Mouse (Mus musculus): ENCODE data around the gene Fktn. TPM values are rescaled to one million over a fixed set of nuclear protein-coding genes. Genes with fewer than 3 reads are reported as not detected.
"Not testable (repeated sequence)": the region's sequence is repeated elsewhere in the genome, so short reads cannot be mapped to it uniquely, and the experiment has no call there.

Gene Fktn
- polyA plus RNA-seq, 1 experiment from 2014 or later, result 20.4 TPM

DNA sequence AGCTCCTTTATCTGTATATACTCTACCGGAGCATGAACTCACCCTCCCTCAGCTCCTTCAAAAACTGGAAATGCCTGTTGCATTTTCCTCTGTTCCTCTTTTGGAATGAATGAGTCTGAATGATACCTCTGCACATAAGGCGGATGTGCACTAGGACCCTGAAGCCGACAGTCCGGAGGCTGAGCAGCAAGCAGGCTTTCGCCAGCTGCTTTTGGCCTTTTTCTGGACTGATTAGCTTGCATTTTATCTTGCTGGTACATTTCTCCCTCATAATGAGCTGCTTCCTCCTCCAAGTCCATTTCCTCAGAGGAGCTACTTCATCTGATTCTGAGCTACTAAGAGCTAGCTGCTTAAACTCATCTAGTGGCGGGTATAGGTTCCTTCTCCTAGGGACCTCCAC is 92.6 kb downstream of the Fktn start:
- 86% methylated on average over 6 of the region's 6 CpGs for whole genome bisulfite sequencing
- ATAC-seq (ENCODE audit: low FRiP score); DNase-seq (ENCODE audit: low spot score); H3K4me3 ChIP-seq (replicated peaks; ENCODE audit: low read length); H3K4me2 ChIP-seq (replicated peaks); H3K27ac ChIP-seq; H3K4me1 ChIP-seq (replicated peaks; ENCODE audit: control insufficient read depth, insufficient read depth, low read length); H3K36me3 ChIP-seq (replicated peaks; ENCODE audit: control insufficient read depth, insufficient read depth); H3K9ac ChIP-seq; H3K27me3 ChIP-seq (ENCODE audit: control insufficient read depth, insufficient read depth, low read length): not testable (repeated sequence)
- H3K9me3 ChIP-seq (ENCODE audit: control insufficient read depth, low read length), result peaks cover 13% of the 10 kb centered on the region; the same call in 1 of the 2 replicates

DNA sequence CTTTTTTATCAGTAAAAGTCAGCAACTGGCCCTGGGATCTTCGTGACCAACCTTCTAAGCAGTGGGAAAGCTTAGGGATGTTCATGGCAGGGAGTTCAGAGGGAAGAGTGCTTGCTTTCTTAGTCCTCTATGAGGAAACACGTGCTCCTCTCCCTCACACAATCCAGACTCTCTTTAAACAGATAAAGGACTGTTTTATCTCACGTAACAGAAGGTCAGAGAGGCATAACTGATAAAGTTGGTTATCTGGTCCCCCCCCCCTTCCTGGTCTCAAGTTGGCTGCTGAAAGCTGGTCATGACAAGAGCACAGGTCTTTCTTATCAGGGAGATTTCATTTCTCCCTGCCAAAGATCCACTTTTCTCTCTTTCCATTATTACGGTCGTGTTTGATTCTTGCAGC is 104.5 kb downstream of the Fktn start:
- Histone ChIP-seq H3K4me2 (replicated peaks) (no peak overlapping the region), H3K4me1 (replicated peaks; ENCODE audit: control insufficient read depth, insufficient read depth, low read length) (no peaks in the 10 kb centered on the region), H3K27ac (no peak overlapping the region), H3K4me3 (replicated peaks; ENCODE audit: low read length) (no peak overlapping the region), H3K9me3 (ENCODE audit: control insufficient read depth, low read length) (no peaks in the 10 kb centered on the region), H3K9ac (no peak overlapping the region), H3K27me3 (ENCODE audit: control insufficient read depth, insufficient read depth, low read length) (no peaks in the 10 kb centered on the region), H3K36me3 (replicated peaks; ENCODE audit: control insufficient read depth, insufficient read depth) (no peaks in the 10 kb centered on the region)
- no peak for ATAC-seq (ENCODE audit: low FRiP score)
- DNase-seq (ENCODE audit: low spot score), result no peak
- WGBS, result 82% methylated on average over 5 of the region's 5 CpGs

DNA sequence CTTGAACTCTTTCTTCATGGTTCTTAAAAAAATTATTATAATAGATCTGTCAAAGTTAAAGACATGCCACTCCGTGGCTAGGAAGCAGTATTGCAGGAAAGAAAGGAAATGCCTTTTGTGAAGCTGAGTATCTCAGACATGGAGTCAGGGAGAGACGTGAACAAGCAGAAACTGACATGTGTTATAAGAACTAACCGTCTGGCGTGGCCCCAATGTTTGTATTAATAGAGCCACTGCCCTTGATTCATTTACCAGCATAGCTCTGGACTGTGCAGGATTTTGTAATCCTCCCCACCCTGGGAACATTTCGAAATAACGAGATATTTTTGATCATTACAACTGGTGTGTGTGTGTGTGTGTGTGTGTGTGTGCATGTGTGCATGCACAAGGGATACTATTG is 109.9 kb downstream of the Fktn start:
- Histone ChIP-seq H3K4me3 (replicated peaks; ENCODE audit: low read length) (no peak overlapping the region), H3K9me3 (ENCODE audit: control insufficient read depth, low read length) (no peaks in the 10 kb centered on the region), H3K4me1 (replicated peaks; ENCODE audit: control insufficient read depth, insufficient read depth, low read length) (0 out of 2 replicates have a peak, but pooled peaks cover 3% of the 10 kb centered on the region), H3K4me2 (replicated peaks) (no peak overlapping the region), H3K36me3 (replicated peaks; ENCODE audit: control insufficient read depth, insufficient read depth) (no peaks in the 10 kb centered on the region), H3K9ac (no peak overlapping the region), H3K27ac (no peak overlapping the region), H3K27me3 (ENCODE audit: control insufficient read depth, insufficient read depth, low read length) (no peaks in the 10 kb centered on the region)
- WGBS, result 63% methylated on average over 6 of the region's 6 CpGs
- no peak for ATAC-seq (ENCODE audit: low FRiP score)
- no peak for DNase-seq (ENCODE audit: low spot score)

DNA sequence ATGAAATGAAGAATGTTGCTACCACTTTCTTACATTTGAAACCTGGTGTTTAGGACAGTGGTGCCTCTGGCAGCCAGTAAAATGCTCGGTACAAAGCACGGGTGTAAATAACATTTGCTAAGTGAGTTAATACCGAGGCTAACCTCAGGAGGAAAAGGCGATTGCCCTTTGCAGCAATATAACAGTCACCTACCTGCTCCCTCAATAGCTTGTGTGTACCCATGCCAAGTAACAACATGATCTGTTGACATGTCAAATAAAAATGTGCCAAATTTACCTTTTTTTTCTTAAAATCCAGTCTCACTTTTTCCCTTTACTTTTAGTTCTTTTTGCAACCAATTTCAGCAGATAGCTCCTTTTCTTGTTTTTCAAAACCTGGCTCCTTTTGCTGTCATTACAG is 111.0 kb downstream of the Fktn start:
- Histone ChIP-seq H3K27ac (no peak overlapping the region), H3K27me3 (ENCODE audit: control insufficient read depth, insufficient read depth, low read length) (no peaks in the 10 kb centered on the region), H3K4me1 (replicated peaks; ENCODE audit: control insufficient read depth, insufficient read depth, low read length) (0 out of 2 replicates have a peak, but pooled peaks cover 3% of the 10 kb centered on the region), H3K4me3 (replicated peaks; ENCODE audit: low read length) (no peak overlapping the region), H3K9me3 (ENCODE audit: control insufficient read depth, low read length) (no peaks in the 10 kb centered on the region), H3K36me3 (replicated peaks; ENCODE audit: control insufficient read depth, insufficient read depth) (no peaks in the 10 kb centered on the region), H3K9ac (no peak overlapping the region), H3K4me2 (replicated peaks) (no peak overlapping the region)
- WGBS, result 70% methylated on average over 4 of the region's 4 CpGs
- no peak for DNase-seq (ENCODE audit: low spot score)
- ATAC-seq (ENCODE audit: low FRiP score), result no peak

DNA sequence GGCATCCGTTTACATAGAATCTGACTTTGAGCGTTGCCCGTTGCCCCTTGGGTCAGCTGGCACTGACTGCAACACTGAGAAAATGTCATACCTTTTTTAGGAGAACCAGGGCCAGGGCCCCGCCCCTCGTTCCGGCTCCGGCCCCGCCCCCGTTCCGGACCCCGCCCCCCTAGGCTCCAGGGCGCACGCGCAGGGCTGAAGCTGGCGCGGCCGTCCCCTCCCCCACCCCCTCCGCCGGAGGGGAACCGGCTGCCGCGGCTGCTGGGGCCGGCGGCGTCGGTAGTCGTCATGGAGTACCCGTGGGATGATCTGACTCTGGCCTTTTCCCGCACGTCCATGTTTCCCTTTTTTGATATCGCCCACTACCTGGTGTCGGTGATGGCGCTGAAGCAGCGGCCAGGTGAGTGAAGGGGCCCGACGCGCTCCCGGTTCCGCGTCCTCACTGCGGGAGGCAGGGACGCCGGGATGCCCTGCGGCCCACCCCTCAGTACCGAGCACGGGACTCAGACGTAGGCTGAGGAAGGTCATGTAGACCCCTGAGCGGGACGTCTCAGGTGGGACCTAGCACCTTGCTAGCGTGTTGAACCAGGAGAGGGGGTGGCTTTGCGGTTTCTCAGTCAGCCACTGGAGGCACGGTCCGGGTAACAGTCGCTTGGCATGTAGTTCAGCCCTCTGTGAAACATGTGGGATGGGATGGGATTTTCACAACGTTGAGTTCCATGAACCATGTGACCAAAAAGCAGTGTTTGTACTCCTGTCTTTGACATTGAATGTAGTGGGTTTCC is 112.2 kb downstream of the Fktn start, which contains the start of gene Tmem38b:
Tmem38b (plus strand) TSS at position 225 of the 785 bp plus-strand sequence.
- Histone ChIP-seq H3K4me2 (replicated peaks) (peak within 1 kb of the TSS; percentile 68), H3K36me3 (replicated peaks; ENCODE audit: control insufficient read depth, insufficient read depth) (no peaks in the 10 kb centered on the region), H3K27ac (peak within 1 kb of the TSS; percentile 63), H3K27me3 (ENCODE audit: control insufficient read depth, insufficient read depth, low read length) (no peaks in the 10 kb centered on the region), H3K4me1 (replicated peaks; ENCODE audit: control insufficient read depth, insufficient read depth, low read length) (0 out of 2 replicates have a peak, but pooled peaks cover 3% of the 10 kb centered on the region), H3K9me3 (ENCODE audit: control insufficient read depth, low read length) (no peaks in the 10 kb centered on the region), H3K4me3 (replicated peaks; ENCODE audit: low read length) (peak within 1 kb of the TSS; percentile 66), H3K9ac (peak within 1 kb of the TSS; percentile 83)
- DNase-seq (ENCODE audit: low spot score) (peak; percentile 87), ATAC-seq (ENCODE audit: low FRiP score) (peak; percentile 93)
- under 1% methylated on average over 52 of the region's 55 CpGs for WGBS

DNA sequence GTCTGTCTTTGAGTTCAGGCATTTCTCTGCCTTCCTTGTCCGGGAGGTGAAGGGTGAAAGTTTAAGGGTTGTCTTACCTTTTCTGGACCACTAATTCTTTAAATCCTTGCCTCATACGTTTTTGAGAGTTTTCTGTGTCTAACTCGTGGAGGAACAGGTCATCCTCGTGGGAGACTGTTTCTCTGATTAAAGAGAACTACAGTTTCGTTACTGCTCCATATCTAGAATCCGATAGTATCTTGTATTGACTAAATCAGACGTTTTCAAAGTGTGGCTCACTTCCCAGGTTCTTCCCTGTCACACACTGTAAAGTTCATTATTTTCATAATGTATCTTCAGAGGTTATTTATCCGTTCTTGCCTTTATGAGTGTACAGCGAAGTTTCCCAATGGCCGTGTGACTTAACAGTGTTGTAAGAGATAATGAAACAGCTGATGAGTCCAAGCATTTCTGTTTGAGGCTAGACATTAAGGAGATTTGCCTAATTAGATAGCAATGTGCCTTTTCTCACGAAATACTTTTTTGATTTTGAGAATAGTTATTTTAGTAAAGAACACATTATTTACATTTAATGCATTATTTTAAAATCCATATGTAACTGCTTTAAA is 112.9 kb downstream of the Fktn start:
- Histone ChIP-seq H3K9me3 (ENCODE audit: control insufficient read depth, low read length) (no peaks in the 10 kb centered on the region), H3K4me2 (replicated peaks) (peak overlapping the region; percentile 68), H3K36me3 (replicated peaks; ENCODE audit: control insufficient read depth, insufficient read depth) (no peaks in the 10 kb centered on the region), H3K9ac (peak overlapping the region; percentile 83), H3K27ac (no peak overlapping the region), H3K27me3 (ENCODE audit: control insufficient read depth, insufficient read depth, low read length) (no peaks in the 10 kb centered on the region), H3K4me3 (replicated peaks; ENCODE audit: low read length) (peak overlapping the region; percentile 66), H3K4me1 (replicated peaks; ENCODE audit: control insufficient read depth, insufficient read depth, low read length) (0 out of 2 replicates have a peak, but pooled peaks cover 3% of the 10 kb centered on the region)
- WGBS, result 19% methylated on average over 11 of the region's 11 CpGs
- DNase-seq (ENCODE audit: low spot score) (no peak), ATAC-seq (ENCODE audit: low FRiP score) (no peak)

Other genes starting within 250 kb of the Fktn start
- 28.1 and 33.4 TPM in 2 replicates for gene Fsd1l, start 82.5 kb upstream of the Fktn start, polyA plus RNA-seq (2014; fragmentation: Nextera tagmentation; extraction: Ambion mirVana)
- gene Tal2, start 65.7 kb downstream of the Fktn start, polyA plus RNA-seq (2014; fragmentation: Nextera tagmentation; extraction: Ambion mirVana), result 0.15 and 2.5 TPM in 2 replicates
- gene Tmem38b, start 112.0 kb downstream of the Fktn start, polyA plus RNA-seq (2014; fragmentation: Nextera tagmentation; extraction: Ambion mirVana), result 6.3 and 8.7 TPM in 2 replicates

Measured in hindbrain, embryonic 14.5 days (tissue).